Mouse (Mus musculus) midbrain, postnatal 0 days (tissue): ENCODE data around the gene Dhh. TPM values are rescaled to one million over a fixed set of nuclear protein-coding genes. Genes with fewer than 3 reads are reported as not detected.

ENCODE experiments used
- ATAC-seq: fragments of 200-750 bp; cut with Nextera tagmentation; 2 replicates; pipeline ENCODE4 v1.8.0; 2017; ENCODE audit warnings: moderate number of reproducible peaks, mild to moderate bottlenecking, moderate TSS enrichment, moderate library complexity; ENCODE audit not compliant: low FRiP score
- DNase-seq: peaks from one replicate; pipeline ENCODE4 v3.0.0-alpha.2; 2015; ENCODE audit warnings: low spot score
- H3K27ac ChIP-seq: fragments of 300-500 bp; sonication (generic); 2 replicates; pipeline ENCODE4 v1.5.1; 2014; ENCODE audit warnings: low read depth, mild to moderate bottlenecking, low read length, mixed read lengths
- H3K27me3 ChIP-seq: fragments of 300-500 bp; sonication (generic); 2 replicates; pipeline ENCODE4 v1.6.1; 2014; ENCODE audit warnings: low read length, control low read depth, mixed read lengths; ENCODE audit not compliant: insufficient read depth
- H3K36me3 ChIP-seq: fragments of 300-500 bp; sonication (generic); 2 replicates; pipeline ENCODE4 v1.6.1; 2014; ENCODE audit warnings: low read length, control low read depth, mixed read lengths; ENCODE audit not compliant: insufficient read depth
- H3K4me1 ChIP-seq: fragments of 300-500 bp; sonication (generic); 2 replicates; pipeline ENCODE4 v1.6.1; 2014; ENCODE audit warnings: mild to moderate bottlenecking, control low read depth, antibody characterized with exemption, low read length, mixed read lengths; ENCODE audit not compliant: insufficient read depth
- H3K4me2 ChIP-seq: fragments of 300-500 bp; sonication (generic); 2 replicates; pipeline ENCODE4 v1.6.1; 2014; ENCODE audit warnings: low read depth, mild to moderate bottlenecking, low read length, mixed read lengths; ENCODE audit not compliant: poor library complexity, severe bottlenecking
- H3K4me3 ChIP-seq: fragments of 300-500 bp; sonication (generic); 2 replicates; pipeline ENCODE4 v1.5.1; 2014; ENCODE audit warnings: low read depth, mild to moderate bottlenecking, low read length, moderate library complexity
- H3K9ac ChIP-seq: fragments of 300-500 bp; sonication (generic); replicated peaks from 2 replicates; pipeline ENCODE4 v1.6.1; 2014; ENCODE audit warnings: mild to moderate bottlenecking, low read length, moderate library complexity, mixed read lengths; ENCODE audit not compliant: poor library complexity, severe bottlenecking
- H3K9me3 ChIP-seq: fragments of 300-500 bp; sonication (generic); 2 replicates; pipeline ENCODE4 v1.6.1; 2016; ENCODE audit warnings: low read length, control low read depth
- CTCF ChIP-seq: IDR thresholded peaks from 2 replicates; pipeline ENCODE4 v1.5.1; 2016; ENCODE audit warnings: antibody characterized with exemption, mild to moderate bottlenecking
- WGBS: fragments of 180-500 bp; shearing (Covaris S2); extraction: QIAGEN DNeasy Blood & Tissue Kit; methylation state at CpG from one replicate; pipeline ENCODE4 v1.1.7; 2014; 5-methylcytosine and 5-hydroxymethylcytosine counted together
- polyA plus RNA-seq: library from polyadenylated mRNA; unstranded; fragments of >200 nt; fragmentation: Nextera tagmentation; extraction: Ambion mirVana; gene quantifications from 2 replicates; pipeline ENCODE4 v1.2.1, GENCODE M21; 2015
- total RNA-seq: library from RNA; depleted of rRNA; stranded (reverse); fragments of >200 nt; gene quantifications from 2 replicates; pipeline ENCODE4 v1.2.3, GENCODE M21; 2014; rRNA removed

Dhh gene
- 0.38 and 0.71 TPM in 2 replicates for total RNA-seq
- 0.18 and 0.22 TPM in 2 replicates for polyA plus RNA-seq

- WGBS, result 2% methylated on average over 40 of the region's 41 CpGs
- Histone ChIP-seq H3K27ac (no peak within 1 kb of the TSS), H3K36me3 (no peaks in the 10 kb centered on the region; the same call in 1 of the 2 replicates), H3K4me1 (peaks cover 25% of the 10 kb centered on the region), H3K4me2 (peak within 1 kb of the TSS; percentile 20), H3K9ac (no peak within 1 kb of the TSS), H3K27me3 (peaks cover 49% of the 10 kb centered on the region), H3K4me3 (peak within 1 kb of the TSS; percentile 20), H3K9me3 (no peaks in the 10 kb centered on the region)
- TF ChIP-seq CTCF, result no peak
- ATAC-seq (no peak), DNase-seq (no peak)
Measured at GRCm38 (mm10) chr15:98897928-98898800, at the start of gene Dhh. Dhh (minus strand) TSS chr15:98898540.

GRCm38 (mm10) chr15:98947884-98948283, 49.5 kb upstream of the Dhh start:
- no peak overlapping the region; the same call in 1 of the 2 replicates for H3K9ac ChIP-seq
- DNase-seq (peak; percentile 42), ATAC-seq (no peak)
- WGBS, result 13% methylated on average over 3 of the region's 3 CpGs
- TF ChIP-seq CTCF, result no peak
- H3K27ac ChIP-seq, result 0 out of 2 replicates have a peak overlapping the region, but pooled peaks have one; percentile 7
- no peaks in the 10 kb centered on the region for H3K27me3 ChIP-seq
- no peaks in the 10 kb centered on the region for H3K9me3 ChIP-seq
- peaks cover 13% of the 10 kb centered on the region; the same call in 1 of the 2 replicates for H3K36me3 ChIP-seq
- 0 out of 2 replicates have a peak, but pooled peaks cover 3% of the 10 kb centered on the region for H3K4me1 ChIP-seq
- H3K4me2 ChIP-seq, result peak overlapping the region; percentile 88
- H3K4me3 ChIP-seq, result peak overlapping the region; percentile 19; the same call in 1 of the 2 replicates

- Histone ChIP-seq H3K27ac (no peak overlapping the region), H3K4me3 (no peak overlapping the region), H3K4me2 (no peak overlapping the region), H3K36me3 (no peaks in the 10 kb centered on the region), H3K9me3 (no peaks in the 10 kb centered on the region), H3K9ac (no peak overlapping the region), H3K4me1 (0 out of 2 replicates have a peak, but pooled peaks cover 3% of the 10 kb centered on the region), H3K27me3 (no peaks in the 10 kb centered on the region)
- no peak for ATAC-seq
- DNase-seq, result no peak
- no peak for TF ChIP-seq CTCF
- 83% methylated on average over 4 of the region's 4 CpGs for WGBS
Measured at GRCm38 (mm10) chr15:98943133-98943532, 44.8 kb upstream of the Dhh start.

- H3K4me3 ChIP-seq, result no peak overlapping the region
- WGBS, result 68% methylated on average over 4 of the region's 4 CpGs
- ATAC-seq (no peak), DNase-seq (peak; percentile 43)
- no peaks in the 10 kb centered on the region for H3K9me3 ChIP-seq
- TF ChIP-seq CTCF, result no peak
- H3K4me2 ChIP-seq, result no peak overlapping the region
- no peaks in the 10 kb centered on the region for H3K36me3 ChIP-seq
- no peak overlapping the region for H3K9ac ChIP-seq
- H3K27ac ChIP-seq, result no peak overlapping the region
- no peaks in the 10 kb centered on the region for H3K27me3 ChIP-seq
- no peaks in the 10 kb centered on the region for H3K4me1 ChIP-seq
Measured at GRCm38 (mm10) chr15:98942081-98942480, 43.7 kb upstream of the Dhh start.

- Histone ChIP-seq H3K27me3 (no peaks in the 10 kb centered on the region), H3K27ac (no peak overlapping the region), H3K9me3 (no peaks in the 10 kb centered on the region), H3K4me1 (no peaks in the 10 kb centered on the region), H3K4me2 (no peak overlapping the region), H3K9ac (no peak overlapping the region), H3K36me3 (no peaks in the 10 kb centered on the region), H3K4me3 (no peak overlapping the region)
- no peak for TF ChIP-seq CTCF
- ATAC-seq, result no peak
- WGBS, result 73% methylated on average over 2 of the region's 2 CpGs
- DNase-seq, result no peak
Measured at GRCm38 (mm10) chr15:98941539-98941938, 43.2 kb upstream of the Dhh start.

- no peak overlapping the region for H3K4me2 ChIP-seq
- H3K27ac ChIP-seq, result no peak overlapping the region
- peaks cover under 1% of the 10 kb centered on the region; the same call in 1 of the 2 replicates for H3K4me1 ChIP-seq
- DNase-seq, result peak; percentile 58
- TF ChIP-seq CTCF, result no peak
- H3K4me3 ChIP-seq, result no peak overlapping the region
- no peak for ATAC-seq
- 51% methylated on average over 10 of the region's 10 CpGs for WGBS
- H3K27me3 ChIP-seq, result no peaks in the 10 kb centered on the region
- H3K9me3 ChIP-seq, result no peaks in the 10 kb centered on the region
- no peaks in the 10 kb centered on the region for H3K36me3 ChIP-seq
- H3K9ac ChIP-seq, result no peak overlapping the region
Measured at GRCm38 (mm10) chr15:98940816-98941215, 42.5 kb upstream of the Dhh start.
